Comparison of ENCODE assay signal across 32 mouse cellular contexts in the genomic region with DNA sequence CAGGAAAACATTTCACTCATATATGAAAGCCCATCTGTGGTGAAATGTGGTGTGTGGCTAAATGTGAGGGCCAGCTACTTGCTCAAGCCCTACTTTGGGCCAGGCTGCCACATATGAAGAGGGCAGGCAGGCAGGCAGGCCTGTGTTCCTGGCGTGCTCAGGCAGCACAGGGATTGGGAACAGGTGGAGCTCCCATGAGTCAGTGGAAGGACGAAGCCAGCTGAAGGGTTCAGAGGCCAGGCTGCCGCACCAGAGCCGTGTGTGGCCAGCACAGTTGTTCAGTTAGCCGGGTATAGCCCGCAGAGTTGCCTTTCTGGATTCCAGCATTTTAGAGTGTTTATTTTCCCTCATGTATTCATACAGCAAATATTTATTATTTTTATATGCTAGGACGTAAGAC.
"Had no signal": no experiment of that assay in that cellular context is flagged by ENCODE, and none has a peak within 500 bp of the region (broad histone marks: within the 10 kb centered on the region; RNA-seq: fewer than 3 reads in every experiment).

No protein-coding gene starts in this region.

- H3K27ac ChIP-seq: left cerebral cortex, adult 2 months; limb, embryonic 10.5 days; limb, embryonic 12.5 days; limb, embryonic 13.5 days; limb, embryonic 15.5 days; liver, embryonic 12.5 days; liver, embryonic 13.5 days; liver, embryonic 14.5 days; liver, embryonic 15.5 days; lung, embryonic 15.5 days; macrophage; midbrain, embryonic 10.5 days; midbrain, embryonic 12.5 days; midbrain, embryonic 13.5 days; midbrain, embryonic 15.5 days; neural tube, embryonic 12.5 days had no signal

- H3K36me3 ChIP-seq: limb, embryonic 10.5 days; limb, embryonic 12.5 days; limb, embryonic 13.5 days; limb, embryonic 15.5 days; liver, embryonic 12.5 days; liver, embryonic 13.5 days; liver, embryonic 15.5 days; lung, embryonic 15.5 days; midbrain, embryonic 10.5 days; midbrain, embryonic 12.5 days; midbrain, embryonic 13.5 days; midbrain, embryonic 15.5 days; neural tube, embryonic 12.5 days had no signal

- H3K9me3 ChIP-seq: limb, embryonic 10.5 days; limb, embryonic 12.5 days; limb, embryonic 13.5 days; limb, embryonic 15.5 days; liver, embryonic 12.5 days; liver, embryonic 13.5 days; liver, embryonic 15.5 days; lung, embryonic 15.5 days; megakaryocyte, embryonic 14.5 days; midbrain, embryonic 10.5 days; midbrain, embryonic 12.5 days; midbrain, embryonic 13.5 days; midbrain, embryonic 15.5 days; neural tube, embryonic 12.5 days had no signal

- H3K27me3 ChIP-seq: lung, embryonic 15.5 days had no signal

- H3K4me2 ChIP-seq: limb, embryonic 12.5 days; limb, embryonic 13.5 days; limb, embryonic 15.5 days; liver, embryonic 11.5 days; liver, embryonic 12.5 days; liver, embryonic 13.5 days; liver, embryonic 15.5 days; lung, embryonic 14.5 days; lung, embryonic 15.5 days; midbrain, embryonic 11.5 days; midbrain, embryonic 12.5 days; midbrain, embryonic 13.5 days; midbrain, embryonic 15.5 days; neural tube, embryonic 12.5 days had no signal

- ATAC-seq: liver, embryonic 12.5 days; liver, postnatal 0 days; lung, postnatal 0 days; midbrain, embryonic 13.5 days; midbrain, embryonic 15.5 days; midbrain, embryonic 16.5 days had no signal

- DNase-seq: left cerebral cortex, postnatal 4 days; liver; liver, embryonic 13.5 days; liver, postnatal 0 days; lung, adult 18-20 months; lung, adult 2 months; lung, embryonic 14.5 days; lung, postnatal 10 days; lung, postnatal 14 days; lung, postnatal 36 days; lung, postnatal 4 days; midbrain, embryonic 14.5 days had no signal

- H3K4me3 ChIP-seq: left cerebral cortex, adult 2 months; limb, embryonic 10.5 days; limb, embryonic 12.5 days; limb, embryonic 13.5 days; limb, embryonic 15.5 days; liver, embryonic 12.5 days; liver, embryonic 13.5 days; liver, embryonic 15.5 days; lung, embryonic 15.5 days; megakaryocyte, embryonic 14.5 days; midbrain, embryonic 10.5 days; midbrain, embryonic 12.5 days; midbrain, embryonic 13.5 days; midbrain, embryonic 15.5 days; neural tube, embryonic 12.5 days had no signal

- H3K9ac ChIP-seq: limb, embryonic 12.5 days; limb, embryonic 13.5 days; limb, embryonic 15.5 days; liver, embryonic 12.5 days; liver, embryonic 13.5 days; liver, embryonic 14.5 days; liver, embryonic 15.5 days; liver, postnatal 0 days; lung, embryonic 14.5 days; lung, embryonic 15.5 days; midbrain, embryonic 12.5 days; midbrain, embryonic 13.5 days; midbrain, embryonic 15.5 days; neural tube, embryonic 12.5 days had no signal

- H3K4me1 ChIP-seq: liver, embryonic 12.5 days; liver, embryonic 13.5 days; liver, embryonic 15.5 days; lung, embryonic 15.5 days; megakaryocyte, embryonic 14.5 days had no signal
